Mouse (Mus musculus) liver, adult (tissue): ENCODE data around the gene Myo1c.

Source experiments
- GATA4 ChIP-seq: IDR thresholded peaks from 2 replicates; pipeline ENCODE4 v1.6.1; 2014; ENCODE audit warnings: mild to moderate bottlenecking, low read length; ENCODE audit not compliant: insufficient replicate concordance

Myo1c gene

DNA sequence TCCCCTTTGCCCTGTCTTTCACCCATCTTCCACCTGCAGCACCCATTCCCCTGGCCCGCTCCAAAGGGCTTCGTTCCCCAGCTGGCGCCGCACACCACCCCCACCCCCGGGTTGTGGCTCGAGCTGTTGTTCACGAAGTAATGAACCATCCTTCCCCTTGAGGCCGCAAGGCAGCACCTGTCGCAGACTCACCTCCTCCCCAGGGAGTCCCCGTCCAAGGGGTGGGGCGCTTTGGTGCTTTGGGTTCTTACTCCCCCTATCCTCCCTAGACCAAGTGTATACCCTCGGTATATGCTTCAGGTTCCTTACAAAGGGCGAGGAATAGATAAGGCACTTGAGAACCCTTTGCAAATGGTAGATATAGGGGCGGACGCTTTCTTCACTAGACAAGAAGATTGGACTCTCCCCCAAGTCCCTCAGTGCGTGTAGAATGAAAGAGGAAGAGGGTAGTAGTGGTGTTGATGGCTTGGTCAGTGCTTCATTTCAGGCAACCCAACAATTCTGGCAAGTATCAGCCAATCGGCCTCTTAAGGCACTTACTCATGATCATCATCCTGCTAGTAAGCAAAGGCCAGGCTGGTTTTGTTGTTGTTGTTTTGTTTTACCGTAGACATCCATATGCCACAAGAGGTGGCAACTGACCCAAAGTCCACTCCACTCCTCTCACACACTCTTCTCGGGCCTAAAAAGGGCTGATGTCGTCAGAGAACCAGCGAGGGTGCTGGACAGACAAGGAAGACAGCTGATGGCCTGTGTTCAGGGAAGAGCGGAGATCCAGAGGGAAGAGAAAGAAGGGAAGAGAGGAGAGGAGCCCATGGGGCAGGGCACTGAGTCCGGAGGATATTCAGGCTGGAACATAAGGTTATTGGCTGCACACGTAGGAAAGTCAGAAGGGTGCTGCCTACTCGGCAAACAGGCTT lies 4.4 kb downstream of the Myo1c start:
- no peak for TF ChIP-seq GATA4

DNA sequence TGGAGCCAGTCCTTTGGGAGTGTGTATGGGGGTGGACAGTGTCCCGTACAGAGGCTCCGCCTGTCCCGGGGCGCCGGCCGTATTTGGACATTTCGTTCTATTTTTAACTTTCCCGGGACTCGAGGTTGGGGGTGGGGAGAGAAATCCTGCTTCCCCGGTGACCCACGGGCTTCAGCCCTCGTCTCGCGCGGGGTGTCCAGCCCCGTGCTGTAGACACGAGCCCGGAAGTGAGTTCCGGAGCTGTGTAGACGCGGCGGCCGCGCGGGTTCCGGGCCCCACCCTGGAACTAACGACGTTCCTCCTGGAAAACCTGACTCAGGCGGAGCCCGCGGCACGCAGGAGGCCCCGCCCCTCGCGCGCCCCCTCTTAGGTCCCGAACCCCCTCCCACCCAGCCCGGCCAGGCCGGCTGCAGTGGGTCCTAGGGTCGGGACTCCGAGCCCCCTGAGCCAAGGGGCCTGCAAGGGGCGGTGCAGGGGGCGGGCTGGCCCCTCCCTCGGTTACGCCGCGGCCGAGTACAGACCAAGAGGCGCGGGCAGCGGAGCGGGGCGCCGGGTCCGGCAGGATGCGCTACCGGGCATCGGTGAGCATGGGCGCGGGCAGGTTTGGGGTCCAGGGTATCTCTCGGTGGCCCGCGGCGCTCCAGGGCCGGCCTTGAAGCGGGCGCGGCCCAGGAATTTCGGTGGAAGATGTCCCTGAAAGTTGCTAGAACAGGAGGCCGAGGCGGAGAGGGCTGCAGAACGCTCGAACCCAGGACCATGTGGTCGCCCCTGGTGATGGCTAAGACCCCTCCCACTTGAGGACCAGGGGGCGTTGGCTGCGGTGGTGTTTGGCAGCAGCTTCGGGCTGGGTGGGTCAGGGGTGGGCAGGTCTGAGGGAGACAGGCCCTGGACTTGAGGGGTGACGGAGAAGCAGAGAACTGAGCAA lies 5.6 kb downstream of the Myo1c start:
- TF ChIP-seq GATA4: no peak

DNA sequence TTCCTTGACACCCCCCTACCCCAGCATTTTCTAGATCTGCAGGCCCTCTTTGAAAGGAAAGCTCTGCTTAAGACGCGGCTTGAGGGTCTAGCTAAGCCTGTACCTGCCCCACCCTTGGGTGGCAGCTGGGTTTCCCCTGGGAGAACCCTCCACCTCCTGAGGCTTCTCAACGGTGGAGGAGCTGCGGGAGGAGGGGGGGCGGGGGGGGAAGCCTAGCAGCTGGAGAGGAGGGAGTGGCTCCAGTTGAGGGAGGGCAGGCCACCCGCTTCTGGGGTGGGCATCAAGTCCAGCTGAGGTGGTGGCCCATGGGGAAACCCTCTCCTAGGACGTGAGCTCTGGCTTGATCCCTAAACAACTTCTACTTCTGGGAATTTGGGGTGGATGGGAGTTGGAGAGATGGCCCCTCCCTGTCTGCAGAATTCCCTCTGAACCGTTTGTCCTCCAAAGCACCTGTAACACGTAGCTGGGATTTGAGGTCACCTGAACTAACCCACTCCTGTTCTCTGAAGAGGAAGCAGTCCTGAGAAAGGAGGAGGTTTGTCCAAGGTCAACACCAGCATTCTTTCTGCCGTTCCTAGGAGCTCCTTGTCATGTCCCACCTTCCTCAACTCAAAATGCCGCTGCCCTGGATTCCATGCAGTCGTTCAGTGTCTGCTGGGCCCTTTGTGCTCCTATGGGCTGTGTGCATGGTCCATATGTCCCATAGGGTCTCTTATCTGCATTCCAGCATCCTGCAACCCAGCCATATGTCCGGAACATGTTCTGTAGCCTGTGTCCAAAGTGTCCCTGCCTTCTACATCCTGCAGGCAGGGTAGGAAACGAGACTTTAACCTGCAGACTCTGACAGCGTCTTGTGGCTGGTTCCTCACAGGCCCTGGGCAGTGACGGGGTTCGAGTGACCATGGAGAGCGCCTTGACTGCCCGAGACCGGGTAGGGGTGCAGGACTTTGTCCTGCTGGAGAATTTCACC lies 6.6 kb downstream of the Myo1c start:
- TF ChIP-seq GATA4: no peak

DNA sequence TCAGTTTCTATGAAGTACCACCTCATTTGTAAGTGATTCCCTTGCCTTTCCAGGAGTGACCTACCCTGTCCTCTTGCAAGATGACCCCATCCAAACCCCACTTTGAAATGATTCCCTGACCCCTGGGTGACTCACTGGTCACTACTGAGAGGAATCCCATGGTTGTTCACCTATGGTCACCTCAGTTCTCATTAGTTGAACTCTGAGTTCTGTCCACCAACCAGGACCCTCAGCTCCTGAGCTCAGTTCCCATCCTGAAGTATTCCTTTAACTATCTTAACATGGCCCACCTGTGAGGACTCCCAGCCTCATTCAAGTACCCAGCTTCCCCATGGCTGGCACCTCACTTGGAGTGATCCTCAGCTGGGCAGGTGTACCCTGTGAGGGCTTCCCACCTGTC lies 7.5 kb downstream of the Myo1c start:
- TF ChIP-seq GATA4: no peak

DNA sequence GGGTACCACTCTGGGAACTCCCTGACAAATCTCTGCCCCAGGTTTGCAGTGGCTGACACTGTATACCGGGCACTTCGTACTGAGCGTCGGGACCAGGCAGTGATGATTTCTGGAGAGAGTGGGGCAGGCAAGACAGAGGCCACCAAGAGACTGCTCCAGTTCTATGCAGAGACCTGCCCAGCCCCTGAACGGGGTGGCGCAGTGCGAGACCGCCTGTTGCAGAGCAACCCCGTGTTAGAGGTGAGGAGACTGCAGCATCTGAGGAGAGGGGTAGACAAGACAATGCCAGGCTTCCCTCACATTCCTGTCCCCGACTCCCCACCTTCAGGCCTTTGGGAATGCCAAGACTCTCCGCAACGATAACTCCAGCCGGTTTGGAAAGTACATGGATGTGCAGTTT lies 8.0 kb downstream of the Myo1c start:
- TF ChIP-seq GATA4: no peak

DNA sequence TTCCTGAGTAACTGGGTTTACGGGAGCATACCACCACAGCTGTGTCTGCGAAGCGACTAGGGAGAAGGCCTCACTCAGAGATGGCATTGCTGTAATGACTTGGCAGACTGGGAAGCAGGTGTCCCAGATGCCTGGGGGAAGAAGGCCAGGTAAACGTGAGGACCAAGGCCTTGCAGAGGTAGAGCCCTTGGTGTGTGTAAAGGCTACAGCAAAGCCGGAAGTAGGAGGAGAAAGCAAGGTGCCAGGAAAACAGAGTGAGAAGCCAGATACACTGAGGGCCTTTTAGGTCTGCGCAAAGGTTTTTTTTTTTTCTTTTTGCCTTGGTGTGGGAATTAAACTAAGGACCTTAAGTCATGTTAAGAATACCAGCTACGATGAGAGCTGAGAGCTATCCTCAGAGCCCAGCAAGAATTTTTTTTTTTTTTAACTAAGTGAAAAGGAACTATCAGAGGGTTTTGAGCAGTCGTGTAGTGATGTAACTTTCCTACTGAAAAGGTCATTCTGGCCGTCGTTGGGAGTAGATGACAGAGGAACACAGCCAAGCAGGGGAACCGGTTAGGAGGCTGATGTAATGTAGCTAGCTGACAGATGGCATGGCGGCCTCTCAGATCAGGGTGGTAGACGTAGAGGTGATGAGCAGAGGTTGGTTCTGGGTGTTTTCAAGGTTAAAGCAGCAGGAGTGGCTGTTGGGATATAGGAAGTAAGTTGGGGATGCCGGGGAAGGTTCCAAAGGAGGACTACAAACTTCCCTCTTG lies 8.9 kb downstream of the Myo1c start:
- TF ChIP-seq GATA4: no peak

DNA sequence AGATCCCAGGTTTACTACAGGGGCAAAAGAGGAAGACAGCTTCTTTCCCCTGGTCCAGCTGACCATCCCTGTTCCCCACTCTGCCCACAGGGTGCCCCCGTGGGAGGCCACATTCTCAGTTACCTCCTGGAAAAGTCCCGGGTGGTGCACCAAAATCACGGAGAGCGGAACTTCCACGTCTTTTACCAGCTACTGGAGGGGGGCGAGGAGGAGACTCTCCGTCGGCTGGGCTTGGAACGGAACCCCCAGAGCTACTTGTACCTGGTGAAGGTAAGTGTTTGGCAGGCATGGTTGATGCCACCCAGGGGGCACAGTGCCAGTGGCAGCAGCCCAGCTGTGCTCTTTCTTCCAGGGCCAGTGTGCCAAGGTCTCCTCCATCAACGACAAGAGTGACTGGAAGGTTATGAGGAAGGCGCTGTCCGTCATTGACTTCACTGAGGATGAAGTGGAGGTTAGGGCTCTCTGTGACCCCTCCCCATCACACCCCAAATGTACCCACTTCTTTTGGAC lies 9.8 kb downstream of the Myo1c start:
- no peak for TF ChIP-seq GATA4

DNA sequence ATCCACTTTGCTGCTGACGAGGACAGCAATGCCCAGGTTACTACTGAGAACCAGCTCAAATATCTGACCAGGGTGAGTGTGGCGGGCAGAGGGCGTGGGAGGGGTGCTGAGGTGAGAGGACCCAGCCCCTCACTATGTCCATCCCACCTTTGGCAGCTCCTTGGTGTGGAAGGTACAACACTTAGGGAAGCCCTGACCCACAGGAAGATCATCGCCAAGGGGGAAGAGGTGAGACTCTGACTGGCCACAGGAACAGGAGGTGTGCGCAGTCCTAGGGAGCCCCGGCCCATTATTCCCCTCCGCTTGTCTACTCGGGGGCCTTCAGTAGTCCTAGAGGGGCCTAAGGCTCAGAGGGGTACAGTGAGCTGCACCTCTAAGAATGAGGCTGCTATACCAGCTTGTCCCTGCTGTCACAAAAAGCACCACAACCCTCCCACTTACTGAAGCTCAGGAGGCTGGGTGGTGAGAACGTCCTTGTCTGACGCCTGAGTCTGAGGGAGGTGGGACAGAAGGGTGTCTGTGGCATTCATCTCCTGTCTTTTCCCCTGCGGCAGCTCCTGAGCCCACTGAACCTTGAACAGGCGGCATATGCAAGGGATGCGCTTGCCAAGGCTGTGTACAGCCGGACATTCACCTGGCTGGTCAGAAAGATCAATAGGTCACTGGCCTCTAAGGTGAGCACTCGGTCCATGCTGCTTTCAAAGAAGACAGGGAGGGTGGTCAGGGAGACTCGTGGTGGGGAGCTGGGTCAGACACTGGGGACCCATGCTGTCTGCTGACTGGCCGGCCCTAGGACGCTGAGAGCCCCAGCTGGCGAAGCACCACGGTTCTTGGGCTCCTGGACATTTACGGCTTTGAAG lies 10.9 kb downstream of the Myo1c start:
- TF ChIP-seq GATA4: no peak

DNA sequence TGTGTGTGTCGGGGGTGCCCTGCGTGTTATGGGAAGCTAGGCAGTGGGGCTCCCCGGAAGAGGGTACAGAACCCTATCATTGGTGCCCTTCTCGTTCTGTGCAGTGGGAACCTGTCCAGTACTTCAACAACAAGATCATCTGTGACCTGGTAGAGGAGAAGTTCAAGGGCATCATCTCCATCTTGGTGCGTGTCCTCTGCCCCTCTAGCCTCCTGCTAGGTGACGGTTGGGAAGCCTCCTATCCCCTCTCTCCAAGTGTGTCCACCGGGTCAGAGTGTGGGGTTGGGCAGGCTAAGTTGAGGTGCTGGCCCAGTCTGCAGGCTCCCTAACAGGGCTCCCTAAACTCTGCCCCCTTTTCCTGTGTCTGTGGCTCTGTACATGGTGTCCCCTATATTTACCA lies 11.8 kb downstream of the Myo1c start:
- no peak for TF ChIP-seq GATA4

DNA sequence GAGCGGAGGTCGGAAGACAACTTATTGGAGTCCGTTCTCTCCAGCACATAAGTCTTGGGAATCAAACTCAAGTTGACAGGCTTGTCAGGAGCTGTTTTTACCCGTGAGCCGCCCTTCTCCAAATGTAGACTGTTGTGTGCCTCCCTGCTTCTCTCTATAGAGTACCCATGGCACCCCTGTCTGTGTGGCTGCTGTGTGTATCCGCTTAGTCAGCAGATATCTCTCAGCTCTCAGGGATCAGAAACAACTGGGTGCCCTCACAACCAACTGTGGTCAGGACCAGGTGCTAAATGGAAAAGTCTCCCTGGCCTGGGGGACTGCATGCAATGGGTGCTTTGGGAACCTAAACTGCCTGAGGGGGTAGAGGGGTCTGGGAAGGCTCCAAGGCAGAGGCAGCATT lies 16.0 kb downstream of the Myo1c start:
- TF ChIP-seq GATA4: no peak

DNA sequence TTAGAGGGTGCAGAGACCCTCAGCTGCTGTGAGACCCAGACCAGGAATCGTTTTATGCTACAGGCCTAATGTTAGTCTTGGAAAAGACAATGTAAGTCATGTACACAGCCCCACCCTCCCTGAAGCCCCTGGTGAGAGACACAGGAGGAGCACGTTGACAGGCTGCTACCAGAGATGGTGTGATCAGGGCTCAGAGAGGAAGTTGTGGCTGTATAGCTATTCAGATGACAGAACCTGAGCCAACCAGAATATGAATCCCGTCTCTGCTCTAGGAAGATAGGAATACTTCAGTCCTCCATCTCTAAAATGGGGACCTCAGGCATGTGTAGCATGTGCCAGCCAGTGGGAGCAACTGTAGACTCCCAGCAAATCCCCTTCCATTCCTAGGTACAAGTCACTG lies 18.3 kb downstream of the Myo1c start:
- TF ChIP-seq GATA4: no peak

DNA sequence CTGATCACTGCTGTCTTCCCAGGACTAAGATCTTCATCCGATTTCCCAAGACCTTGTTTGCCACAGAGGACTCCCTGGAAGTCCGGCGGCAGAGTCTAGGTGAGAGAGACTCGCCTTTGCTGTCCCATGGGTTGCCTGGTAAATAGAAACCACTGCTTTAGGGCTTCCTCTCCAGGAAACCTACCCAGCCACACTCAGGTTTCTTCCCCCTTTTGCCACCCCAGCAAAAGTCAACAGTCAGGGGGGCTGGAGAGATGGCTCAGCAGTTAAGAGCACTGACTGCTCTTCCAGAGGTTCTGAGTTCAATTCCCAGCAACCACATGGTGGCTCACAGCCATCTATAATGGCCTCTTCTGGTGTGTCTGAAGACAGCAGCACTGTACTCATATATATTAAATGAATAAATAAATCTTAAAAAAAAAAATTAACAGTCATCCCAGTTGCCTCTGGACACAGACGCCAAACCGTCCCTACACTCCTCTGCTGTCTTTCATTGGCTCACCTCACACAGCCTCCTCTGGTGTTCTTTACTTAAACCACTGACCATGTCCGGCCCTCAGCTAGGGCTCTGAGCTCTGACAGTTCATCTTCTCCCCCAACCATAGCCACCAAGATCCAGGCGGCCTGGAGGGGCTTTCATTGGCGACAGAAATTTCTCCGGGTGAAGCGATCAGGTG lies 19.0 kb downstream of the Myo1c start:
- TF ChIP-seq GATA4: no peak

DNA sequence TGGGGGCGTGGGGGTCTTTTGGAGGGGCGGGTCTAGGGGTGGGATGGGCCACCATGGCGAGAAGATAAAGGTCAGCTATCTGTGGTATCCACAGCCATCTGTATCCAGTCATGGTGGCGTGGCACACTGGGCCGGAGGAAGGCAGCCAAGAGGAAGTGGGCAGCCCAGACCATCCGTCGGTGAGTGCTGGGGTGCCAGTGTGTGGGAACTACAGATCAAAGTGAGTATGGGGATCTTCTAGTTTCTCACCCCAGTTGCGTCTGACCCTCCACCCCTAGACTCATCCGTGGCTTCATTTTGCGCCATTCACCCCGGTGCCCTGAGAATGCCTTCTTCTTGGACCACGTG lies 19.5 kb downstream of the Myo1c start:
- no peak for TF ChIP-seq GATA4
